Mouse (Mus musculus) lung, postnatal 4 days (tissue): ENCODE data around the gene Olfr301.

ENCODE experiments used
- DNase-seq, 2 experiments: peaks; one replicate each; pipeline ENCODE4 v3.0.0; 2021

Olfr301 gene

GRCm38 (mm10) chr7:86403546-86403945 lies at the start of gene Olfr301:
Gene Olfr301, plus strand, starts transcription at chr7:86403846.
- DNase-seq, result no peak

GRCm38 (mm10) chr7:86366828-86367227 lies 36.8 kb upstream of the Olfr301 start, which contains the start of gene Olfr305:
Gene Olfr305, minus strand, starts transcription at chr7:86366928.
- no peak for DNase-seq

DNA sequence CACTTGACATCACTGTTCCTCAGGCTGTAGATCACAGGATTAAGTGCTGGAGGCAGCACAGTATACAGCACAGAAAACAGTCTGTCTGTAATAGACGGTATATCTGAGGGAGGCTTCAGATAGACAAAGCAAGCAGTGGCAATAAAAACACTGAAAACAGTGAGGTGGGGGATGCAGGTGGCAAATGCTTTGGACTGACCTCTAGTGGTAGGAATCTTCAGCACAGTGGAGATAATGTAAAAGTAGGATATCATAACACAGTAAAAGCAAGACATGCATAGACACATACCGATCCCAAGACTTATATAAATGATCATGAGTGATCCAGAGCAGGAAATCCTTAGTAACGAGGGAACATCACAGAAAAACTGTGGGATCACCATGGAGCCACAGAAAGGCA lies 17.9 kb upstream of the Olfr301 start:
- DNase-seq, result no peak

DNA sequence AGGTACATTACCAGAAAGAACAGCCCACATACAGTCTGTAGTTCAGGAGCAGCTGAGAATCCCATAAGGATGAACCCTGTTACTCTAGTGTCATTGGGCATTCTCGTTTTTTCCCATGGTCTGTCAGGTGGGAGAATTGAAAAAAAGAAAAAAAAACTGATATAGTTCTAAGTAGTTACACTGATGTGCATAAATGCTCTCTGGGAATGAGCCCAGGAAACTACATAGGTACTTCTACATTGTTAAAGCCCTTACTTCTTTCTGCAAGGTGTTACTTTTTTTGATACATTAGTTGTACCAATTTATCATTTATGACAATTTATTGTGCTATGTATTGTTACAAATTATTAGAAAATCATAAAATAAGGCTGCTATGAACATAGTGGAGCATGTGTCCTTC lies 17.1 kb upstream of the Olfr301 start, which contains the start of gene Olfr304:
TSS of gene Olfr304 (minus strand) at position 101 of the 400 bp plus-strand sequence.
- no peak for DNase-seq

GRCm38 (mm10) chr7:86397689-86398088 lies 6.0 kb upstream of the Olfr301 start, which contains the start of gene Olfr303:
Gene Olfr303, minus strand, starts transcription at chr7:86397789.
- DNase-seq, result no peak

DNA sequence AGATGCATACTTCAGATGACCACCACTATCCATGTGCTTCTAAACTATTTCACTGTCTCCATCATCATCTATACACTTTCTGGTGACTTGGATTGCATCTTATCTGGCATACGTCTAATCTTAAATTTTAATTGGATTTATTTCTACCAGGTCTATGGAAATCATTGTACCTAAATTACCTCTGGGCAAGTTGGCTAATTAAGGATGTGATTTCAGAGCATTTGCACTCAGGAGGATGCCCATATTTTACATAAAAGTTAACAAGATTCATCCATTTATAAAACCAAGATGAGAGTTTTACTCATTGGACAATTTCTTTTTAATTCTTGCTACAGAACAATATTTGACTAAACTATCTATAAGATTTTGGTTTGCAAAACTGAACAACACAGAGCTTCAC lies 56.0 kb downstream of the Olfr301 start, which contains the start of gene Olfr299:
TSS of gene Olfr299 (plus strand) at position 301 of the 400 bp plus-strand sequence.
- no peak for DNase-seq
